Mouse (Mus musculus): ENCODE results near the gene Fam118b. TPM values are rescaled to one million over a fixed set of nuclear protein-coding genes. Genes with fewer than 3 reads are reported as not detected.

Gene Fam118b
- polyA plus RNA-seq, 1 experiment from 2014 or later = 34.1 TPM

- peaks cover 10% of the 10 kb centered on the region; the same call in 1 of the 2 replicates for H3K4me1 ChIP-seq (ENCODE audit: control insufficient read depth, insufficient read depth, low read length)
- H3K27ac ChIP-seq (ENCODE audit: low read length) = no peak overlapping the region
- no peaks in the 10 kb centered on the region for H3K36me3 ChIP-seq (ENCODE audit: control insufficient read depth, insufficient read depth, low read length)
- no peak overlapping the region for H3K4me2 ChIP-seq (replicated peaks; ENCODE audit: low read depth, low read length)
- no peak overlapping the region for H3K4me3 ChIP-seq (ENCODE audit: low read depth, low read length)
- 83% methylated on average over 10 of the region's 10 CpGs for WGBS
- ATAC-seq (ENCODE audit: insufficient number of reproducible peaks, insufficient read depth, low FRiP score, low read depth) = no peak
- no peaks in the 10 kb centered on the region for H3K9me3 ChIP-seq (ENCODE audit: control insufficient read depth, low read depth, low read length)
- H3K27me3 ChIP-seq (ENCODE audit: control insufficient read depth, insufficient read depth, low read length) = no peaks in the 10 kb centered on the region
- no peak overlapping the region for H3K9ac ChIP-seq (replicated peaks; ENCODE audit: low read depth, low read length)
These were observed 69.3 kb downstream of the Fam118b start for GRCm38 (mm10) chr9:35198351-35198750.

GRCm38 (mm10) chr9:35197625-35198024 is 70.0 kb downstream of the Fam118b start:
- WGBS = 95% methylated on average over 3 of the region's 3 CpGs
- ATAC-seq (ENCODE audit: insufficient number of reproducible peaks, insufficient read depth, low FRiP score, low read depth) = no peak
- H3K4me2 ChIP-seq (replicated peaks; ENCODE audit: low read depth, low read length) = no peak overlapping the region
- H3K27me3 ChIP-seq (ENCODE audit: control insufficient read depth, insufficient read depth, low read length) = no peaks in the 10 kb centered on the region
- no peak overlapping the region for H3K9ac ChIP-seq (replicated peaks; ENCODE audit: low read depth, low read length)
- H3K9me3 ChIP-seq (ENCODE audit: control insufficient read depth, low read depth, low read length) = no peaks in the 10 kb centered on the region
- H3K36me3 ChIP-seq (ENCODE audit: control insufficient read depth, insufficient read depth, low read length) = no peaks in the 10 kb centered on the region
- no peak overlapping the region for H3K27ac ChIP-seq (ENCODE audit: low read length)
- peaks cover 10% of the 10 kb centered on the region; the same call in 1 of the 2 replicates for H3K4me1 ChIP-seq (ENCODE audit: control insufficient read depth, insufficient read depth, low read length)
- H3K4me3 ChIP-seq (ENCODE audit: low read depth, low read length) = no peak overlapping the region

- Histone ChIP-seq H3K27ac (ENCODE audit: low read length) (no peak overlapping the region), H3K4me3 (ENCODE audit: low read depth, low read length) (no peak overlapping the region), H3K4me1 (ENCODE audit: control insufficient read depth, insufficient read depth, low read length) (peaks cover 2% of the 10 kb centered on the region; the same call in 1 of the 2 replicates), H3K9ac (replicated peaks; ENCODE audit: low read depth, low read length) (no peak overlapping the region), H3K27me3 (ENCODE audit: control insufficient read depth, insufficient read depth, low read length) (no peaks in the 10 kb centered on the region), H3K9me3 (ENCODE audit: control insufficient read depth, low read depth, low read length) (no peaks in the 10 kb centered on the region), H3K4me2 (replicated peaks; ENCODE audit: low read depth, low read length) (no peak overlapping the region), H3K36me3 (ENCODE audit: control insufficient read depth, insufficient read depth, low read length) (0 out of 2 replicates have a peak, but pooled peaks cover 5% of the 10 kb centered on the region)
- WGBS = 93% methylated on average over 3 of the region's 3 CpGs
- no peak for ATAC-seq (ENCODE audit: insufficient number of reproducible peaks, insufficient read depth, low FRiP score, low read depth)
These were observed 73.6 kb downstream of the Fam118b start for GRCm38 (mm10) chr9:35194048-35194447.

- Histone ChIP-seq H3K36me3 (ENCODE audit: control insufficient read depth, insufficient read depth, low read length) (peaks cover 10% of the 10 kb centered on the region; the same call in 1 of the 2 replicates), H3K27ac (ENCODE audit: low read length) (no peak overlapping the region), H3K27me3 (ENCODE audit: control insufficient read depth, insufficient read depth, low read length) (no peaks in the 10 kb centered on the region), H3K4me3 (ENCODE audit: low read depth, low read length) (no peak overlapping the region), H3K4me1 (ENCODE audit: control insufficient read depth, insufficient read depth, low read length) (no peaks in the 10 kb centered on the region), H3K4me2 (replicated peaks; ENCODE audit: low read depth, low read length) (no peak overlapping the region), H3K9ac (replicated peaks; ENCODE audit: low read depth, low read length) (no peak overlapping the region), H3K9me3 (ENCODE audit: control insufficient read depth, low read depth, low read length) (no peaks in the 10 kb centered on the region)
- ATAC-seq (ENCODE audit: insufficient number of reproducible peaks, insufficient read depth, low FRiP score, low read depth) = no peak
- 81% methylated on average over 11 of the region's 11 CpGs for WGBS
These were observed 74.5 kb downstream of the Fam118b start for GRCm38 (mm10) chr9:35192983-35193542.

GRCm38 (mm10) chr9:35188700-35189099 is 78.9 kb downstream of the Fam118b start:
- Histone ChIP-seq H3K4me2 (replicated peaks; ENCODE audit: low read depth, low read length) (no peak overlapping the region), H3K27ac (ENCODE audit: low read length) (no peak overlapping the region), H3K27me3 (ENCODE audit: control insufficient read depth, insufficient read depth, low read length) (no peaks in the 10 kb centered on the region), H3K9ac (replicated peaks; ENCODE audit: low read depth, low read length) (no peak overlapping the region), H3K9me3 (ENCODE audit: control insufficient read depth, low read depth, low read length) (no peaks in the 10 kb centered on the region), H3K4me1 (ENCODE audit: control insufficient read depth, insufficient read depth, low read length) (no peaks in the 10 kb centered on the region), H3K4me3 (ENCODE audit: low read depth, low read length) (no peak overlapping the region), H3K36me3 (ENCODE audit: control insufficient read depth, insufficient read depth, low read length) (peaks cover 10% of the 10 kb centered on the region; the same call in 1 of the 2 replicates)
- 80% methylated on average over 22 of the region's 22 CpGs for WGBS
- no peak for ATAC-seq (ENCODE audit: insufficient number of reproducible peaks, insufficient read depth, low FRiP score, low read depth)

GRCm38 (mm10) chr9:35187351-35187903 is 80.2 kb downstream of the Fam118b start:
- H3K4me2 ChIP-seq (replicated peaks; ENCODE audit: low read depth, low read length) = no peak overlapping the region

GRCm38 (mm10) chr9:35186430-35186829 is 81.2 kb downstream of the Fam118b start:
- Histone ChIP-seq H3K36me3 (ENCODE audit: control insufficient read depth, insufficient read depth, low read length) (peaks cover 10% of the 10 kb centered on the region; the same call in 1 of the 2 replicates), H3K9ac (replicated peaks; ENCODE audit: low read depth, low read length) (no peak overlapping the region), H3K27ac (ENCODE audit: low read length) (no peak overlapping the region), H3K27me3 (ENCODE audit: control insufficient read depth, insufficient read depth, low read length) (no peaks in the 10 kb centered on the region), H3K9me3 (ENCODE audit: control insufficient read depth, low read depth, low read length) (no peaks in the 10 kb centered on the region), H3K4me2 (replicated peaks; ENCODE audit: low read depth, low read length) (no peak overlapping the region), H3K4me1 (ENCODE audit: control insufficient read depth, insufficient read depth, low read length) (no peaks in the 10 kb centered on the region), H3K4me3 (ENCODE audit: low read depth, low read length) (no peak overlapping the region)
- no peak for ATAC-seq (ENCODE audit: insufficient number of reproducible peaks, insufficient read depth, low FRiP score, low read depth)
- WGBS = 76% methylated on average over 4 of the region's 4 CpGs

More at GRCm38 (mm10) chr9:35187351-35187903, 80.2 kb downstream of the Fam118b start:
- no peak for ATAC-seq (ENCODE audit: insufficient number of reproducible peaks, insufficient read depth, low FRiP score, low read depth)
- Histone ChIP-seq H3K4me1 (ENCODE audit: control insufficient read depth, insufficient read depth, low read length) (no peaks in the 10 kb centered on the region), H3K36me3 (ENCODE audit: control insufficient read depth, insufficient read depth, low read length) (peaks cover 10% of the 10 kb centered on the region; the same call in 1 of the 2 replicates), H3K4me3 (ENCODE audit: low read depth, low read length) (no peak overlapping the region), H3K27me3 (ENCODE audit: control insufficient read depth, insufficient read depth, low read length) (no peaks in the 10 kb centered on the region), H3K9me3 (ENCODE audit: control insufficient read depth, low read depth, low read length) (no peaks in the 10 kb centered on the region), H3K9ac (replicated peaks; ENCODE audit: low read depth, low read length) (no peak overlapping the region), H3K27ac (ENCODE audit: low read length) (no peak overlapping the region)
- WGBS = 88% methylated on average over 10 of the region's 10 CpGs

- no peak overlapping the region for H3K4me2 ChIP-seq (replicated peaks; ENCODE audit: low read depth, low read length)
- no peaks in the 10 kb centered on the region for H3K9me3 ChIP-seq (ENCODE audit: control insufficient read depth, low read depth, low read length)
- 70% methylated on average over 5 of the region's 5 CpGs for WGBS
- no peak for ATAC-seq (ENCODE audit: insufficient number of reproducible peaks, insufficient read depth, low FRiP score, low read depth)
- peaks cover 2% of the 10 kb centered on the region; the same call in 1 of the 2 replicates for H3K36me3 ChIP-seq (ENCODE audit: control insufficient read depth, insufficient read depth, low read length)
- H3K4me3 ChIP-seq (ENCODE audit: low read depth, low read length) = no peak overlapping the region
- H3K27ac ChIP-seq (ENCODE audit: low read length) = no peak overlapping the region
- H3K27me3 ChIP-seq (ENCODE audit: control insufficient read depth, insufficient read depth, low read length) = no peaks in the 10 kb centered on the region
- no peak overlapping the region for H3K9ac ChIP-seq (replicated peaks; ENCODE audit: low read depth, low read length)
- no peaks in the 10 kb centered on the region for H3K4me1 ChIP-seq (ENCODE audit: control insufficient read depth, insufficient read depth, low read length)
These were observed 84.2 kb downstream of the Fam118b start for GRCm38 (mm10) chr9:35183359-35183758.

Data from stomach, embryonic 14.5 days (tissue).